Mouse (Mus musculus): ENCODE results near the gene Map3k13.

GRCm38 (mm10) chr16:21854589-21855284 is 60.6 kb downstream of the Map3k13 start:
- TF ChIP-seq USF1 (IDR thresholded peaks at IDR 0.05; ENCODE audit: low read depth) (no peak), CTCF (IDR thresholded peaks at IDR 0.05; ENCODE audit: control insufficient read depth, insufficient read depth, insufficient read length) (no peak), MAX (IDR thresholded peaks at IDR 0.05) (no peak), MYOD1 (IDR thresholded peaks at IDR 0.05; ENCODE audit: control insufficient read depth, insufficient read length, low read depth) (no peak)
